Mouse (Mus musculus): ENCODE measurements around the gene Ssh3.

The Ssh3 gene

DNA sequence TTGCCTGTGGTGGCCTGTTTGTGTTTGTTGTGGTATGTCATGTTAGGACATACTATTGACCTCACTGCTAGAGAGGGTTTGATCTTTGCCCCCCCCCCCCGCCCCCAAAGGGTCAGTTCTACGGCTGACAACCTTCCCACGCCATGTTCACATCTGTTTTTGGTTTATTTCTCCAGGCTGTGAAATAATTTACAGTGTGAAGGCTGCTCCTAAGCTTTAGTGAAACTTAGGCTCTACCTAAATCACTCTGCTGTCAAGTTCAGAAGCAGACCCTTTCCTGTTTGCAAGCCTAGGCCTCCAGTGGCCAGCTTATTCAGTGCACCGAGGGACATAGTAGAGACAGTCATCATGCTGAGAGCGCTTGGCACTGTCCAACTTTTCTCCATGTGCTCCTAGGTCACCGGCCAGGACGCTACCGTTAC is 28.7 kb downstream of the Ssh3 start:
- DNase-seq: no peak

GRCm38 (mm10) chr19:4234548-4234947 is 34.4 kb downstream of the Ssh3 start:
- no peak for DNase-seq

- no peak for DNase-seq
These were observed 36.3 kb downstream of the Ssh3 start for GRCm38 (mm10) chr19:4232651-4233050.

- no peak for DNase-seq
These were observed 36.8 kb downstream of the Ssh3 start for GRCm38 (mm10) chr19:4232186-4232572.

GRCm38 (mm10) chr19:4231253-4232185 is 37.5 kb downstream of the Ssh3 start, which contains the start of gene Pold4:
Gene Pold4 (plus strand): TSS chr19:4231899.
- peak; percentile 98 for DNase-seq

GRCm38 (mm10) chr19:4230415-4230814 is 38.6 kb downstream of the Ssh3 start:
- DNase-seq: no peak

GRCm38 (mm10) chr19:4229451-4230076 is 39.4 kb downstream of the Ssh3 start:
- no peak for DNase-seq

DNA sequence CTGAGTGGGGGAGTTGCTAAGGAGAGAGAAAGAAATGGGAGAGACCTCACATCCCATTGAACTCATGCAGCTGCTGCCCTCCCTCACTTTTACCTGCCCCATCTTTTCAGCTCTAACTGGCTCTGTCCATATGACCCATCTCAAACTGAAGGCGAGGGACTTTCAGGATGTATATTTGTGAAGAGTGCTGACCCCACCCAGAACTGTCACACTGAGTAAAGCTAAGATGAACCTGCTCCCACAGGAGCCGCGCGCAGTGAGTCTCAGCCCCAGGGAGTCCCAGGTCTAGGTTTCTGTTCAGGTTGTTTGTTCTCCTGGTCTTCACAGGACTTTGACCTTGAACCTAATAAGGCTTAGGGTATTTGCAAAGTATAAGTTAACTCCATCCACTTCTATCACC is 40.1 kb downstream of the Ssh3 start:
- no peak for DNase-seq

DNA sequence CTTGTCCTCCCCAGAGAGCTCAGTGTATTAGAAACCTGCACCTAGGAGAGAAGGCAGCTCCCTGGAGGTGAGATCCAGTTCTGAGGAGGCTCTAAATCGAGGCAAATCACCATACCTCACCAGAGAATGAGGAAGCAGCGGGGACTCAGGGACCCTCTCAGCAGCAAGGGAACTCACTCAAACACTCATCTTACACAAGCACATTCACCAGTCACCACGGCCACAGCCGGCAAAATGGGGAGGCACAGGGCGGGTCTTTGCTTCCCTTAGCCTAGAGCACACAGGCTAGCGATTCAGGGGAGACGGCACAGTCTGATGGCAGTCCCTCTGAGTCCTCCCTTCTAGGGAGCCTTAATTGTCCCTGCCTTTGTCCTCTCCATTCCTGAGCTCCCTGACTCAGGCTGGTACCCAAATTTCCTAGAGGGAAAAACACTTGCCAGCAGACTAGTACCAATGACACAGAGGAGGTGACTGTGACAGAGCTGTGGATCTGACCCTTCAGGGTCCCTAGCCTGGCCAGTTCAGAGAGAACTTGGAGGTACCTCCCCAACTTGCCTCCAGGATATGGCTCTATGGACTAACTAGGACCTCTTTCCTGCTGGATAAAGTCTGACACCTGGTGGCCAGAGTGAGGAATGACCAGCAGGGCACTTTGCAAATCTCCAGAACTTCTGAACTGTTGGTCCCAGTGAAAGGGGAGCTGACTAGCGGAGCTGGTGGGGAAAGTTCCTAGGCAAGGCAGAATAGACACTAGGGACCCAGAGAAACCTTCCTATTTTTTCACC is 40.9 kb downstream of the Ssh3 start:
- peak; percentile 62 to 74 for DNase-seq

DNA sequence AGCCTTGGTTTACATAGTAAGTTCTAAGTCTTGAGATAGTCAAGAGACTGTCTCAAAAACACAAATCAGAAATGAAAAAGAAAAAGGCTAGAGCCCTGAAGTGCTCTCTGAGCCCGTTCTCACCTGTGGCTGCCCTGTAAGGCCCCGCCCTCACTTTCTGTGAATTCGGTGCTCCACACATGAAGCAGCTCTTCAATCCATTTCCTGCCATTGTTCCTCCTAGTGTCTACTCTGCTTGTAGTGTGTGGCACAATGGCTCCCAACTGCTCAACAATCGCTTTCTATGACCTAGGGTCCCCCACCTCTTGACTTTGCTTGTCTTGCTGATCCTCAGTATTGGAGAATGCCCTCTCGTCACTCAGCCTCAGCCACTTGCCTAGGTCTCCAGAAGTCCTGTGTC is 41.5 kb downstream of the Ssh3 start:
- DNase-seq: no peak

GRCm38 (mm10) chr19:4226779-4227178 is 42.2 kb downstream of the Ssh3 start:
- DNase-seq: no peak

- DNase-seq: no peak
These were observed 46.8 kb downstream of the Ssh3 start for GRCm38 (mm10) chr19:4222165-4222564.

- DNase-seq: no peak
These were observed 47.8 kb downstream of the Ssh3 start for GRCm38 (mm10) chr19:4220957-4221743.

- DNase-seq: no peak
These were observed 48.6 kb downstream of the Ssh3 start for GRCm38 (mm10) chr19:4220416-4220815.

DNA sequence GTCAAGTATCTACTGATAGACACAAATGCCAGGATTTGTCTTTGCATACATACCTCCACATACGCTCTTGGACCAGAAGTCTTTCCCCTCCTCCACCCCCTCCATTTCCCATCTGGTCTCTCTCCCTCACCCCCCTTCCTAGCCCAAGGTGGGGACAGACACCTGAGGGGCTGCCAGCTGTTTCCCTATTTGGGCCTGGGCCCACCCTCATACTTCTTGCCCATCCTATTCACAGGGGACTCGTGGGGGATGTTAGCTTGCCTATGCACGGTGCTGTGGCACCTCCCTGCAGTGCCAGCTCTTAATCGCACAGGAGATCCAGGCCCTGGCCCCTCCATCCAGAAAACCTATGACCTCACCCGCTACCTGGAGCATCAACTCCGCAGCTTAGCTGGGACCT is 49.0 kb downstream of the Ssh3 start:
- no peak for DNase-seq

- no peak for DNase-seq
These were observed 50.2 kb downstream of the Ssh3 start for GRCm38 (mm10) chr19:4218784-4219183.

DNA sequence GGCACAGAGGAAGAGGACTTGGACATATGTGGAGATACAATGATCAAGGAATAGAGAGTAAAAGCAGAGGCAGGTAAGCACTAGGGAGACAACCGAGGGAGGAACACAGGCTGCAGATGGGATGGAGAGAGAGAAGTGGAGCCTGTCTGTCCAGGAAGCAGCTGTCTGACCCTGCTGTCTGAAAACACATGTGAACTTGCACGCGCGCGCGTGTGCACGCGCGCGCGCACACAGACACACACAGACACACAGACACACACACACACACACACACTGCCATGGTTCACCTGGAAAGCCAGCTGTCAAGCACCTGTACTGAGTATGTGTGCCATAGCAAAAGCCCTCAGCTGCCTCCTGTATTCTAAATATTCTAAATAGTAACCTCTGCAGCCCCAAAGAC is 50.7 kb downstream of the Ssh3 start:
- DNase-seq: no peak

DNA sequence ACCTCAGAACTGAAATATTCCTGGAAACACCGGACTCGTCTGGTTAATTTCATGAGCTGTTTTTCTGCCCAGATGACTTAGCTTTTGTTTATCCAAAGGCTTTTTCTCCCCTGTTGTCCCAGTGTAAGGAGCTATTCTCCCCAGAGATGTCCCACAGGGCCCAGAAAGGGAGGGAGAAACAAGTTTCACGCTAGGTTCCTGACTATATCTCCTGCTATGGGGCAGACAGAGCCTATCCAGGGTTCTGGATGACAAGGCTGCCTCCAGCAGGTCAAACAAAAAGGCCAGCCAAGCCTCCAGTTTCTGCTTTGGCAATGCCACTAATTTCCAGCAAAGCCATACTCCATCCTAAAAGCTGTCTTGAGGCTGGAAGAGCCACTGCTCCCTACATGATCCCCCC is 51.1 kb downstream of the Ssh3 start:
- DNase-seq: no peak

- DNase-seq: no peak
These were observed 51.8 kb downstream of the Ssh3 start for GRCm38 (mm10) chr19:4217140-4217539.

DNA sequence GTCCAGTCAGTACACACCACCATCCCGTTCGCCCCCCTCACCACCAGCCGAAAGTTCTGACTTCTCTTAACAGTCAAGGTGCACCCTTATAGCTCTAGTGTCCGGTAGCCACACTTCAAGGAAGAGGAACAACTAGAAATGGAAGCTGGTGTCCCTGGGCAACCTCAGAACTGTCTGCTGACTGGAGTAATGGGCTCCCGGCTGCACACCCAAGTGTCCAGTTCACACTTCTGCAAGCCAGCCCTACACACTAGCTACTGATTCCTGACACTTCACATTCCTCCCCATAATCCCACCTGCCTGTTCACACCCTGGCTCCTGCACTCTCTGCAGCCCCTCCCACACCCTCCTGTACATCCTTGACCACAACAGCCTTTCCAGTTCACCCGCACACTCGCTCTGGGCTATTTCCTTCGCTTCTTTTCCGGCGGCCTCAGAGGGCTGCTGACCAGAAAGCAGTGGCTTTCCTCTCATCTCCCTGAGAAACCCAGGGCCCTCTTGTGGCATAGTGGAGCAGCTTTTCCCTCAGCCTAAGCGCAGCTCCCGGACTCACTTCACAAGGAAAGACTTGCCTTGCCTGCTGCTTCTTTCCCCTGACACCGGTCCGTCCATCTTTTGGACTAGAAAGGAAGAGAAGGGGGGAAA is 52.8 kb downstream of the Ssh3 start:
- peak; percentile 53 to 58 for DNase-seq

GRCm38 (mm10) chr19:4215451-4215840 is 53.5 kb downstream of the Ssh3 start:
- DNase-seq: no peak
